Mouse (Mus musculus): Measurements from ENCODE around the gene Gabrb2.

GRCm38 (mm10) chr11:42668657-42669056, 249.1 kb downstream of the Gabrb2 start:
- no peak for TF ChIP-seq GATA1 (IDR thresholded peaks at IDR 0.05; ENCODE audit: low read length)
- no peak for TF ChIP-seq TAL1 (IDR thresholded peaks at IDR 0.05; ENCODE audit: low read length)
